Mouse (Mus musculus): ENCODE results near the gene Fam172a. TPM values are rescaled to one million over a fixed set of nuclear protein-coding genes. Genes with fewer than 3 reads are reported as not detected.
A peak's percentile ranks its signal among the peaks of the same experiment; 100 is the strongest.

Fam172a gene
- total RNA-seq, 2 experiments from 2014 or later, result 6.2 to 9.2 TPM

GRCm38 (mm10) chr13:77959493-77960272 lies 257.9 kb downstream of the Fam172a start:
- no peak for DNase-seq (ENCODE audit: low spot score)

DNA sequence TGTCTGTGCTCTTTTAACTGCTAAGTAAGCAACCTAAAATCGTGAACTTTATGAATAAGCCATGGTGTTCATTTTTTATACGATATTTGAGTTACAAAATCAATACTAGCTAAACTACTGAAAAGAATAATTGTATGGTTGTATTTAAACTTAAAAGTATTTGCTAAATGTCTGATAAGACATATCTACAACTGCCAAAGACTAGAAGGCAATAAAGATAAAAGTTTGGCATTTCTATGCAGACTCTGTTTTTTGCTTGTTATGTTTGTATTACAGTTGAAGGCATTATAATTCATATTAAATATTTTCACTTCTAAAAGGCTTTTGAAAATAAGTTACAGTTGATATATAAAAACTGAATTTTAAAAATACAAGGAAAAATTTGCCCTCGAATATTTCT lies 274.4 kb downstream of the Fam172a start:
- no peak for DNase-seq (ENCODE audit: low spot score)

- no peak for DNase-seq (ENCODE audit: low spot score)
These were observed 275.3 kb downstream of the Fam172a start for GRCm38 (mm10) chr13:77977121-77977520.

- peak; percentile 9 for DNase-seq (ENCODE audit: low spot score)
These were observed 280.4 kb downstream of the Fam172a start for GRCm38 (mm10) chr13:77982105-77982851.

DNA sequence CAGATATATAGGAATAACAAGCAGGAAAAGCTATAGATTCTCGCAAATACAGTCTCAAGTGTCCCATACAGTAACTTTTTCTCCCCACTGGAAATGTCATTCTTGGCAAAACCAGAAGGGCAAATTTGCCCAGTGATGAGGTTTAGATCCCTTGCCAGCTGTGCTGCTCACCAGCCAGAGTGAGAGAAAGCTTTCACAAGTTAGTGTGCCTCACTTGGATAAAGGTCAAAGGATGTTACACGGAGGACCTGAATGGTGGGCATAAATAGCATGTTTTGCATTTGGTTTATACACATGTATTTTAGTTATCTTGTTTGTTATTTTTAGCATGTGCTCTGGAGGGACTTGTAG lies 281.0 kb downstream of the Fam172a start:
- no peak for DNase-seq (ENCODE audit: low spot score)

GRCm38 (mm10) chr13:77991189-77991886 lies 289.5 kb downstream of the Fam172a start:
- no peak for DNase-seq (ENCODE audit: low spot score)

- DNase-seq (ENCODE audit: low spot score), result no peak
These were observed 302.8 kb downstream of the Fam172a start for GRCm38 (mm10) chr13:78004649-78005048.

GRCm38 (mm10) chr13:78005344-78005743 lies 303.5 kb downstream of the Fam172a start:
- no peak for DNase-seq (ENCODE audit: low spot score)

DNA sequence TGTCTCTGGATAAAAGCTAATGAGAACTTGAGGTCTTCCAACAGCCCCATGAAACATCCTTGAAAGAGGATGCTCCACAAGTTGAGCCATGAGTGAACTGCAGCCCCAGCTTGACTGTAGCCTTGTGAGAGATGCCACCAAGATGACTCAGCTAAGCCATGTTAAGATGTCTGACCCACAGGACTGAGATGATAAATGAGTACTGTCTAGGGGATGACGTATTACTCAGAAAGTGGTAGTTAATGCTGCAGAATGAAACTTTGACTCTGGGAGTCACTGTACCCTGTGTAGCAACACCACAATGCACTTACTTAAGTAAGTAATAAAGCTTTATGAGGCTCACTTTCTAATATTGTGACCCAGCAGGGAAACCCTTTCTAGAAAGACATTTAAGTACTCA lies 308.3 kb downstream of the Fam172a start:
- no peak for DNase-seq (ENCODE audit: low spot score)

- DNase-seq (ENCODE audit: low spot score), result no peak
These were observed 323.0 kb downstream of the Fam172a start, which contains the start of gene Pou5f2 for GRCm38 (mm10) chr13:78024683-78025294. TSS of gene Pou5f2 (plus strand) at chr13:78024902.

GRCm38 (mm10) chr13:78032821-78033220 lies 331.0 kb downstream of the Fam172a start:
- no peak for DNase-seq (ENCODE audit: low spot score)

- DNase-seq (ENCODE audit: low spot score), result no peak
These were observed 335.4 kb downstream of the Fam172a start for GRCm38 (mm10) chr13:78037203-78037602.

DNA sequence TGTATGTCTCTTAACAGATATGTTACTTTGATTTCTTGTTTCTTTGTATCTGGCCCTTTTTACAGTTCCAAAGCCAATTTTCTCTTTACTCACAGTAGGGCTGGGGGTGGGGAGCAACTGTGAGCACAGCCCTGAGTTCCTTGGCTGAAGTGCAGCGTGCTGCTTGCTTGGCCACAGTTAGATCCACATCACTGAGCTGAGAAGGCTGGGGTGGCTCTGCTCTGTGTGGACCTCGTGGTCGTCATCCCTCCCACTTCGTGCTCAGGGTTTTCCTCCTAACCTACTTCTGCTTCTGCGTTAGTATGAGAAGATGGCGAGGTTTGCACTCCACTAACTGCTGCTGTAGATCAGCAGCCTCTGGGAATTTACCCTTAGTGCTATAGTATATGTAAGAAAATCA lies 341.4 kb downstream of the Fam172a start:
- DNase-seq (ENCODE audit: low spot score), result no peak

- DNase-seq (ENCODE audit: low spot score), result no peak
These were observed 343.3 kb downstream of the Fam172a start for GRCm38 (mm10) chr13:78045116-78045515.

- no peak for DNase-seq (ENCODE audit: low spot score)
These were observed 385.9 kb downstream of the Fam172a start for GRCm38 (mm10) chr13:78087751-78088150.

DNA sequence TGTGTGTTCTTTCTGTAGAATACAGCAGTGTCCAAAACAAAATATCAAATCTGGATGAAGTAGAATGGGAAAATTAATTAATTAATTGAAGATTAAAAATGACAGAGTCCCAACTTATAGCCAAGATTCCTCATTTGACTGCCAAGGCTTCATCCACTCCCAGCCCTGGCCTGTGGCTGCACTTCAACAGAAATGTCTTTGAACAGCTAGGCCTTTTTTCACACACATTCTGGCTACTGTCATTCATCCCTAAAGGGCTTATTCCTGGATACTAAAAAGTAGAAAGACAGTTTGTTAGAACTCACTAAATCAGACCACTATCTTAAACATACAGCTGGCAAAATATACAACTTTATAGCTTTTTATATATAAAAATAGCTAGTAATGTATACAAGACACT lies 388.9 kb downstream of the Fam172a start:
- DNase-seq (ENCODE audit: low spot score), result no peak

DNA sequence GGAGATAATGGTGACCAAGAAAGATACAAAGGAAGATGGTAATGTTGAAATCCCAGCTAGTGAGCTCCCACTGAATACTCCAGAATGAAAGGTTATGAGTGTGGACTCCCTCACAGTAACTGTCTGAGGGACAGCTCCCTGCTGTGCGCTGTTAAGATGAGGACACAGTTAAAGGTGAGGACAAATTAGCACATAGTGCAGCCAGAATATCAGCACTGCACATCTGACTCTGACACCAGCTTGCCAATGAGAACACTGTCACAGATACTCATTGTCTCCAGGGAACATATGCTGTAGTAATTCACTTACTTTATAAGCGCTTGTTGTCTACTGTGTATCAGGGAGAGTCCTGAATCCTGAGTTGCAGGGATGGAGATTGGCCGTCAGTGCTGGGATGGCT lies 390.1 kb downstream of the Fam172a start:
- no peak for DNase-seq (ENCODE audit: low spot score)

DNA sequence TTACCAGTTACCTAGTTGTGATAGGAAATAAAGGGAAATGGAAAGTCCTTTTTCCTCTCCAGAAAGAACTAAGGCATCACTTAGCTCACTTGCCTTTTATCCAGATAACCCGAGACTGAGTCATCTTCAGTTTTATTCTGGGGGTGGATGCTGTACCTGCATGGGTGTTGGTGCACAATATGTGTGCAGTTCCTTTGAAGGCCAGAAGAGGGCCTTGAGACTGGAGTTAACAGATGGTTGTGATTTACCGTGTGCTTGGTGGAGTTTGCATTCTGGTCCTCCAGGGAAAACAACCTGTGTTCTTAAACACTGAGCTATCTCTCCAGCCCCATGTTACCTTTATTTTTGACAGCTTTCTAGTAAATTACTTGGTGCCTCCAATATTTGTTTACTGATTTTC lies 392.5 kb downstream of the Fam172a start:
- DNase-seq (ENCODE audit: low spot score), result no peak

DNA sequence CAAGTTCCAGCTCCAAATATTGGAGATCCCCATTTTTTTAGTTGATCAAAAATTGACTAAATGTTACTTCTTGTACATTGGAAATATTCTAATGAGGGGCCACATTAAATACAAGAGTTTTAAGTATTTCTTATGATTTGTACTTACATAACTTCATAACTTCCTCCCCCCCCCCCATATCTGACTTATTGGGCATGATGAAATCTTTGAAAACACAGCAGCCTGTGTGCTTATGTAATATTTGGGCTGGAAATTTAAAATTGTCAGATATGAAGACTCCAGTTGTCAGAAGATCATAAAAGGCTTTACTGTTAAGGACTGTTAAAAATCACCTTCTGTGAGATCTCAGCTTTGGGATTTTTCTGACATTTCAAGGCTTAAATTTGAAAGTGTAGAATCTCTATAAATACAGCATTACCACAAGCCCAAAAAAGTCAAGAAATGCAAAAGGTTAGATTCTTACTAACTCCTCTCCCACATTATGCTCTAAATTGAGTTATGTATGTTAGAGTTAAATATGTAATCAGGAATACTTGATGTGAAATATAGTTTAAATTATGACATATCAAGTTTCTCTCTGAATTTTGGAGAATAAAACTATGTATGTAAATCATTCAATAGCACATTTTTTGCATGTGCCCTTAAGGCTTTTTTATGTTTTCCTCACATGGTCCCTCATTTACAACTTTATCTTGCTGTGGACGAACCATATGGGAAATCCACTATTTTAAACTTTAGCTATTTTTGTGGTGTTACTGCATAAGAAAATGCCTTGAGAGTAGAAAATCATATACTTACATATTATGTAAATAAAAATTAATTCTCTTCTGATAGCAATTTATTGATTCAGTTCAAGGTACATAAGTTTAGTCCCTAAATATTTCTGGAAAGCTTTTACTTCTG lies 393.5 kb downstream of the Fam172a start:
- no peak for DNase-seq (ENCODE audit: low spot score)

GRCm38 (mm10) chr13:78098858-78099445 lies 397.1 kb downstream of the Fam172a start:
- no peak for DNase-seq (ENCODE audit: low spot score)
